Mouse (Mus musculus) megakaryocyte-erythroid progenitor cell, adult 5 weeks (primary cell): ENCODE results near the gene Hist1h3h. TPM values are rescaled to one million over a fixed set of nuclear protein-coding genes. Genes with fewer than 3 reads are reported as not detected.

ENCODE experiments used
- polyA plus RNA-seq: library from polyadenylated mRNA; stranded (reverse); fragments of >175 nt; gene quantifications from 2 replicates; pipeline ENCODE4 v1.2.3, GENCODE M21; 2012

Hist1h3h gene
- 27.0 and 31.9 TPM in 2 replicates for polyA plus RNA-seq

GRCm38 (mm10) chr13:21717397-21718357 is at the start of gene Hist1h3h:
TSS of gene Hist1h3h (plus strand) at chr13:21717659.

GRCm38 (mm10) chr13:21677305-21677704 is 40.2 kb upstream of the Hist1h3h start, which contains the start of gene Olfr1360:
TSS of gene Olfr1360 (minus strand) at chr13:21677405.

GRCm38 (mm10) chr13:21697811-21698210 is 19.6 kb upstream of the Hist1h3h start, which contains the start of gene Olfr1359:
TSS of gene Olfr1359 (plus strand) at chr13:21698111.

GRCm38 (mm10) chr13:21715864-21716539 is 1.5 kb upstream of the Hist1h3h start, which contains the start of the genes Hist1h2bl and Hist1h2ai:
TSS of gene Hist1h2bl (minus strand) at chr13:21716143.
TSS of gene Hist1h2ai (plus strand) at chr13:21716422.

GRCm38 (mm10) chr13:21721757-21722372 is 4.4 kb downstream of the Hist1h3h start, which contains the start of gene Hist1h2bm:
TSS of gene Hist1h2bm (plus strand) at chr13:21722044.

GRCm38 (mm10) chr13:21734906-21735767 is 17.7 kb downstream of the Hist1h3h start, which contains the start of gene Hist1h4j:
TSS of gene Hist1h4j (plus strand) at chr13:21735064.

GRCm38 (mm10) chr13:21750159-21751017 is 32.9 kb downstream of the Hist1h3h start, which contains the start of gene Hist1h4k:
TSS of gene Hist1h4k (minus strand) at chr13:21750505.

GRCm38 (mm10) chr13:21753524-21754285 is 36.2 kb downstream of the Hist1h3h start, which contains the start of the genes Hist1h2ak and Hist1h2bn:
TSS of gene Hist1h2ak (minus strand) at chr13:21753827.
TSS of gene Hist1h2bn (plus strand) at chr13:21754123.

Other genes starting within 250 kb of the Hist1h3h start
- gene Nkapl, start 249.2 kb upstream of the Hist1h3h start, polyA plus RNA-seq = 0.14 and 0.33 TPM in 2 replicates
- gene Zkscan4, start 238.8 kb upstream of the Hist1h3h start, polyA plus RNA-seq = 0.16 TPM in 1 of 2 replicates, not detected in the other
- not detected in 2 replicates for gene Gm10065, start 238.2 kb upstream of the Hist1h3h start, polyA plus RNA-seq
- not detected in 2 replicates for gene AK157302, start 222.4 kb upstream of the Hist1h3h start, polyA plus RNA-seq
- gene Gm11273, start 216.2 kb upstream of the Hist1h3h start, polyA plus RNA-seq = 31.4 and 32.2 TPM in 2 replicates
- gene Zkscan8, start 186.5 kb upstream of the Hist1h3h start, polyA plus RNA-seq = 1.0 and 1.8 TPM in 2 replicates
- not detected in 2 replicates for gene Olfr1366, start 174.9 kb upstream of the Hist1h3h start, polyA plus RNA-seq
- not detected in 2 replicates for gene Olfr1535, start 157.8 kb upstream of the Hist1h3h start, polyA plus RNA-seq
- not detected in 2 replicates for gene Olfr1364, start 135.9 kb upstream of the Hist1h3h start, polyA plus RNA-seq
- gene Olfr1362, start 103.6 kb upstream of the Hist1h3h start, polyA plus RNA-seq = not detected in 2 replicates
- not detected in 2 replicates for gene Olfr11, start 75.1 kb upstream of the Hist1h3h start, polyA plus RNA-seq
- gene Olfr1361, start 54.3 kb upstream of the Hist1h3h start, polyA plus RNA-seq = 0.03 TPM in 1 of 2 replicates, not detected in the other
- not detected in 2 replicates for gene Olfr1360, start 40.3 kb upstream of the Hist1h3h start, polyA plus RNA-seq
- not detected in 2 replicates for gene Olfr1359, start 19.5 kb upstream of the Hist1h3h start, polyA plus RNA-seq
- gene Hist1h2bl, start 1.5 kb upstream of the Hist1h3h start, polyA plus RNA-seq = 1.1 and 2.1 TPM in 2 replicates
- gene Hist1h2ai, start 1.2 kb upstream of the Hist1h3h start, polyA plus RNA-seq = 16.6 and 27.9 TPM in 2 replicates
- 1.7 and 4.9 TPM in 2 replicates for gene Hist1h2bm, start 4.4 kb downstream of the Hist1h3h start, polyA plus RNA-seq
- 2.5 and 5.2 TPM in 2 replicates for gene Hist1h4j, start 17.4 kb downstream of the Hist1h3h start, polyA plus RNA-seq
- 19.1 and 29.2 TPM in 2 replicates for gene Hist1h4k, start 32.8 kb downstream of the Hist1h3h start, polyA plus RNA-seq
- 83.4 and 107 TPM in 2 replicates for gene Hist1h2ak, start 36.2 kb downstream of the Hist1h3h start, polyA plus RNA-seq
- gene Hist1h2bn, start 36.5 kb downstream of the Hist1h3h start, polyA plus RNA-seq = 6.8 and 17.1 TPM in 2 replicates
- gene Hist1h1b, start 63.0 kb downstream of the Hist1h3h start, polyA plus RNA-seq = 5.0 and 8.4 TPM in 2 replicates
- gene Hist1h3i, start 65.7 kb downstream of the Hist1h3h start, polyA plus RNA-seq = 37.8 and 49.3 TPM in 2 replicates
- gene Hist1h2an, start 69.6 kb downstream of the Hist1h3h start, polyA plus RNA-seq = 29.4 and 41.7 TPM in 2 replicates
- gene Hist1h2bp, start 69.8 kb downstream of the Hist1h3h start, polyA plus RNA-seq = 0.74 TPM in 2 replicates
- 2.3 and 7.9 TPM in 2 replicates for gene Hist1h2bq, start 92.5 kb downstream of the Hist1h3h start, polyA plus RNA-seq
- gene Hist1h2ao, start 92.8 kb downstream of the Hist1h3h start, polyA plus RNA-seq = 9,267 and 13,368 TPM in 2 replicates
- gene Hist1h4m, start 94.1 kb downstream of the Hist1h3h start, polyA plus RNA-seq = 48.0 and 58.9 TPM in 2 replicates
- 4.8 and 10.5 TPM in 2 replicates for gene Hist1h4n, start 114.5 kb downstream of the Hist1h3h start, polyA plus RNA-seq
- 6,142 and 6,696 TPM in 2 replicates for gene Hist1h2ap, start 115.8 kb downstream of the Hist1h3h start, polyA plus RNA-seq
- 5.8 TPM in 1 of 2 replicates, not detected in the other for gene Hist1h2br, start 116.1 kb downstream of the Hist1h3h start, polyA plus RNA-seq
- gene Zfp184, start 227.4 kb downstream of the Hist1h3h start, polyA plus RNA-seq = 0.39 and 0.64 TPM in 2 replicates